Mouse (Mus musculus): ENCODE data around the gene Hck. TPM values are rescaled to one million over a fixed set of nuclear protein-coding genes. Genes with fewer than 3 reads are reported as not detected.

Gene Hck
- polyA plus RNA-seq (2015; fragmentation: Nextera tagmentation; extraction: Ambion mirVana): 13.3 and 14.0 TPM in 2 replicates

DNA sequence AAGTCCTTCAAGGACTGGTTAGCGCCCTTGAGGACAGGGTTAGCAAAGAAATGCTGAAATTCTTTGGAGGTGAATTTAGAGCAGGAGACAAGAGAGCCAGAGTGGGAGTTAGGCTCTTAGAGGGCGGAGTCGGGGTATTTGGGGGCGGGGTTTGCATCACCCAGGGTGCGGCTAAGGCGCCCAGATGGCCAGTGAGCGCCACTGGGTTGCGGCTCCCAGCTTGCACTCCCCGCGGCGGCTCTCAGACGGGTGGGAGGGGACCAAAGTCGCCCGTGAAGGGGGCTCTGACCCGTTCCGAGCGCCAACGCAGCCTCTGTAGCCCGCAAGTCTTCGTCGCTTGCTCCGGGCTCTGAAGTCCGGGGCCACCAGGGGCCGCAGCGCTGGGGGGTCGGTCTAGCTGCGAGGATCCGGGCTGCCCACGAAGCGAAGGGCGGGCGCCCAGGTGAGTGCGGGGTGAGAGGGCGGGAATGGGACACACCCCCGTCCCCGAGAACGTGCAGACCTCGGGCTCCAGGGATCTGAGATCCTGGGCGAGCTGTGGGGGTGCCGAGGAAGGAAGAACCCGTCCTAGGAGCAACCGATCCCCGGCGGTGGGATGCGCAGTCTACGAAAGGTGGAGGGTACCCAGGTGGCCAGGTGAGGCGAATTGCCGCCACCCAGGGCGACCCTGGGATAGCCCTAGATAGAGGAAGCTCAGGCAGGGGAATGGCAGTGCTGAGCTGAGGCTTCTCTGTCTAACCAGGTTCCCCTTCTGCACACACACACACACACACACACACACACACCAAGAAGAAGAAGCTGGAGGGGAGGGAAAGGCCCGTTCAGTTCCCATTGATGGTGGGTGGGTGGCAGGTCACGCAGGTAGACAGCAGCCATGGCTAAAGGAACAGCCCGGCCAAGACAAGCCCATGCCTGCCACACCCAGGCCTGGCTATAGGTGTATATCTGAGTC lies at the start of gene Hck:
TSS of gene Hck (plus strand) at position 156 of the 952 bp plus-strand sequence.
- Histone ChIP-seq H3K4me2 (ENCODE audit: low read depth, low read length) (peak within 1 kb of the TSS; percentile 70), H3K4me1 (ENCODE audit: insufficient read depth) (peaks cover 17% of the 10 kb centered on the region; the same call in 1 of the 2 replicates), H3K36me3 (replicated peaks; ENCODE audit: insufficient read depth, low read length) (no peaks in the 10 kb centered on the region), H3K4me3 (ENCODE audit: low read depth, low read length) (peak within 1 kb of the TSS; percentile 59), H3K9me3 (ENCODE audit: low read length) (no peaks in the 10 kb centered on the region), H3K27ac (ENCODE audit: low read depth) (peak within 1 kb of the TSS; percentile 70), H3K9ac (replicated peaks) (peak within 1 kb of the TSS; percentile 63), H3K27me3 (ENCODE audit: insufficient read depth, low read length) (peaks cover 31% of the 10 kb centered on the region)
- DNase-seq: peak; percentile 74
- peak; percentile 72 for ATAC-seq
- TF ChIP-seq CTCF (IDR thresholded peaks at IDR 0.05; ENCODE audit: low read depth) (peak; percentile 22), EP300 (IDR thresholded peaks at IDR 0.05; ENCODE audit: low read depth) (no peak)
- WGBS (ENCODE audit: insufficient replicate concordance): 2% methylated on average over 52 of the region's 52 CpGs

DNA sequence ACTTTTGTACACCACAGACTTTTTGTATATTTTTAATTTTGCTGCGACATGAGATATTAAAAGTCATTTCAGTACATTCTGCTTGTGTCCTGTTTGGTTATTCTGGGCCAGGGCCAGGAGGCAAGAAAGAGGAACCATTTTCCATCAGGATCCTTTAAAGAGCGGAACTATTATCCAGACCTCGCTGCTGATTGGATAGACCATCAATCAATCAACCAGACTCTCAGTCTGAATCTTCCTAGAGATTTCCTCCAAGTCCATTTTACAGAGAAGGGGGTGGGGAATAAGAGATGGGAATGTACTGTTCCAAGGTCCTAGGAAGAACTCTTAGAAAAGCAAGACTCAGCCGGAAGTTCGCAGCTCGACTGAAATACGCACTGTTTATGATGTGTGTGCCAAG lies 48.1 kb upstream of the Hck start:
- H3K4me1 ChIP-seq (ENCODE audit: insufficient read depth): peaks cover 4% of the 10 kb centered on the region; the same call in 1 of the 2 replicates
- H3K27me3 ChIP-seq (ENCODE audit: insufficient read depth, low read length): no peaks in the 10 kb centered on the region
- no peak overlapping the region for H3K9ac ChIP-seq (replicated peaks)
- DNase-seq: no peak
- H3K27ac ChIP-seq (ENCODE audit: low read depth): no peak overlapping the region
- no peak for ATAC-seq
- H3K36me3 ChIP-seq (replicated peaks; ENCODE audit: insufficient read depth, low read length): no peaks in the 10 kb centered on the region
- H3K9me3 ChIP-seq (ENCODE audit: low read length): no peaks in the 10 kb centered on the region
- TF ChIP-seq EP300 (IDR thresholded peaks at IDR 0.05; ENCODE audit: low read depth): no peak
- TF ChIP-seq CTCF (IDR thresholded peaks at IDR 0.05; ENCODE audit: low read depth): no peak
- H3K4me3 ChIP-seq (ENCODE audit: low read depth, low read length): no peak overlapping the region
- WGBS (ENCODE audit: insufficient replicate concordance): 80% methylated on average over 7 of the region's 7 CpGs
- H3K4me2 ChIP-seq (ENCODE audit: low read depth, low read length): no peak overlapping the region

DNA sequence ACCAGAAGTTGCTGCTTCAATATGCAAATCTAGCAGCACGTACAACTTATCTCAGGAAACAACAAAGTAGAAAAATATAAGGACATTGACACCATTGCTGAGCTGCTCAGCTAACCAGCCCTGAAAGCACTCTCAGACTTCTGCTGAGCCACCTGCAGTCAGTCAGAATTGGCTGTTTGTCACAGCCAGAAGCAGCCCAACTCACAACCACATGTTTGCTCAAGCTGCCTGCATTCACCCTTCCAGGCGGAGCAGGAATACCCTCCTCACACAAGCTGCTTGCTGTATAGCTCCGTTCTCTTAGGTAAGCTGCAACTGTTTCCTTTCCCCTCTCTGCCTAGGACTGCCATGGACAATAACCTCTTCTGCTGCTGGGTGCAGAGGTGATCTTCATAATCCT lies 44.9 kb upstream of the Hck start:
- no peak overlapping the region for H3K4me3 ChIP-seq (ENCODE audit: low read depth, low read length)
- no peak for TF ChIP-seq CTCF (IDR thresholded peaks at IDR 0.05; ENCODE audit: low read depth)
- TF ChIP-seq EP300 (IDR thresholded peaks at IDR 0.05; ENCODE audit: low read depth): no peak
- no peaks in the 10 kb centered on the region for H3K36me3 ChIP-seq (replicated peaks; ENCODE audit: insufficient read depth, low read length)
- H3K9ac ChIP-seq (replicated peaks): no peak overlapping the region
- H3K4me2 ChIP-seq (ENCODE audit: low read depth, low read length): no peak overlapping the region
- DNase-seq (no peak), ATAC-seq (no peak)
- WGBS (ENCODE audit: insufficient replicate concordance): 36% methylated on average over 3 of the region's 3 CpGs
- H3K9me3 ChIP-seq (ENCODE audit: low read length): no peaks in the 10 kb centered on the region
- no peak overlapping the region for H3K27ac ChIP-seq (ENCODE audit: low read depth)
- no peaks in the 10 kb centered on the region for H3K27me3 ChIP-seq (ENCODE audit: insufficient read depth, low read length)
- peaks cover 4% of the 10 kb centered on the region; the same call in 1 of the 2 replicates for H3K4me1 ChIP-seq (ENCODE audit: insufficient read depth)

DNA sequence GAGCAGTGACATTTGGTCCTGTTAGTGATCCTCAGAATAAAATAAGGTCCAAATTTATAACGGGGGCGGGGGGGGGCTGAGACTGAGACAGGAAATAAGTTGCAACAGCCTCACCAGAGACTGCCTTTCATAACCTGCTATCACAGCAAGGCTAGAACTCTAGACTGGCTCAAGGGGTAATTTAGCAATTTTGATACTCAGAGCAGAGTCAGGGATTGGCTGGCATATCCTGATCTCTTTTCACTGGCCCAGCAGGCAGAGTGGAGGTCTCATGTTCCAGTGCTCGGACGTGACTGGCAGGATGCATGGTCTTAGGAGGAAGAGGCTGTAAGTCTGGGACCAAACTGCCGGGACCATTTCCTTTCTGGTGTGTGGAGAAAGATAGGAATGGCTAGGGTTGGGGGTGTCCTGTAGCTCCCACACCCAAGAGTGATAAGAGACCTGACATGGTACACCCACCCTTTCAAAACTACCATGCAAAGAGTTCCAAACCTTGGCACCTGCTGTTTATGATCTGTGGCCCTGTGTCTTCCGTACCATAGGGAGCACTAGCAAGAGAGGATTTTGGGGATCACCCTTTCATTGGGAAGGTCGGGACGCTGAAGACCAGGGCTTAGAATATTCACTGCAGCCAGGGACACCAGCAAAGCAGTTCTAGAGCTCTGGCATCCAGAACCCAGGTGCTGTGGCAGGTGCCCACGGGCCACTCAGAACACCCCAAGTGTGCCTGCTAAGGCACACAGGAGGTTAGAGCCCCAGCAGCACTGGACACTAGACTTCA lies 43.9 kb upstream of the Hck start:
- H3K36me3 ChIP-seq (replicated peaks; ENCODE audit: insufficient read depth, low read length): no peaks in the 10 kb centered on the region
- H3K9me3 ChIP-seq (ENCODE audit: low read length): no peaks in the 10 kb centered on the region
- H3K4me1 ChIP-seq (ENCODE audit: insufficient read depth): peaks cover 4% of the 10 kb centered on the region; the same call in 1 of the 2 replicates
- ATAC-seq (no peak), DNase-seq (no peak)
- no peak overlapping the region for H3K9ac ChIP-seq (replicated peaks)
- WGBS (ENCODE audit: insufficient replicate concordance): 53% methylated on average over 9 of the region's 9 CpGs
- no peak overlapping the region for H3K4me2 ChIP-seq (ENCODE audit: low read depth, low read length)
- no peak overlapping the region for H3K4me3 ChIP-seq (ENCODE audit: low read depth, low read length)
- no peak overlapping the region for H3K27ac ChIP-seq (ENCODE audit: low read depth)
- TF ChIP-seq EP300 (IDR thresholded peaks at IDR 0.05; ENCODE audit: low read depth) (no peak), CTCF (IDR thresholded peaks at IDR 0.05; ENCODE audit: low read depth) (no peak)
- no peaks in the 10 kb centered on the region for H3K27me3 ChIP-seq (ENCODE audit: insufficient read depth, low read length)

- no peak for ATAC-seq
- peak within 1 kb of the TSS; percentile 53 for H3K27ac ChIP-seq (ENCODE audit: low read depth)
- H3K4me1 ChIP-seq (ENCODE audit: insufficient read depth): peaks cover 4% of the 10 kb centered on the region; the same call in 1 of the 2 replicates
- no peak for DNase-seq
- H3K9ac ChIP-seq (replicated peaks): no peak within 1 kb of the TSS
- peaks cover 7% of the 10 kb centered on the region; the same call in 1 of the 2 replicates for H3K27me3 ChIP-seq (ENCODE audit: insufficient read depth, low read length)
- no peak for TF ChIP-seq EP300 (IDR thresholded peaks at IDR 0.05; ENCODE audit: low read depth)
- TF ChIP-seq CTCF (IDR thresholded peaks at IDR 0.05; ENCODE audit: low read depth): no peak
- H3K4me2 ChIP-seq (ENCODE audit: low read depth, low read length): peak within 1 kb of the TSS; percentile 20
- WGBS (ENCODE audit: insufficient replicate concordance): 25% methylated on average over 12 of the region's 12 CpGs
- no peak within 1 kb of the TSS for H3K4me3 ChIP-seq (ENCODE audit: low read depth, low read length)
- H3K9me3 ChIP-seq (ENCODE audit: low read length): no peaks in the 10 kb centered on the region
- H3K36me3 ChIP-seq (replicated peaks; ENCODE audit: insufficient read depth, low read length): no peaks in the 10 kb centered on the region
Measured at GRCm38 (mm10) chr2:153065747-153066508, 42.3 kb upstream of the Hck start, which contains the start of gene Ccm2l. Ccm2l (plus strand) TSS chr2:153065955.

Measured in liver, postnatal 0 days (tissue).